Mouse (Mus musculus): ENCODE measurements around the gene Zdhhc13. TPM values are rescaled to one million over a fixed set of nuclear protein-coding genes. Genes with fewer than 3 reads are reported as not detected.

Gene Zdhhc13
- total RNA-seq, 2 experiments from 2014 or later: 9.3 to 10.1 TPM

- DNase-seq (ENCODE audit: low spot score in 2 of 2): peak in 1 of 2 experiments; percentile 34
Measured at GRCm38 (mm10) chr7:48876526-48876925, 87.7 kb downstream of the Zdhhc13 start.

Other genes with a start within 250 kb of the Zdhhc13 start
- 1 to 10 TPM; 2.3 TPM for gene Mrgprb2, start 230.9 kb upstream of the Zdhhc13 start, total RNA-seq (2021)
- not detected for gene Mrgprb3, start 145.2 kb upstream of the Zdhhc13 start, total RNA-seq (2021)
- gene Csrp3, start 59.0 kb downstream of the Zdhhc13 start, total RNA-seq (2021): 100 to 1,000 TPM; 274 to 301 TPM
- gene E2f8, start 92.6 kb downstream of the Zdhhc13 start, total RNA-seq (2021): 10 to 100 TPM; 11.7 to 12.8 TPM
- 10 to 100 TPM; 79.5 to 86.2 TPM for gene Nav2, start 119.7 kb downstream of the Zdhhc13 start, total RNA-seq (2021)